Mouse (Mus musculus) heart, embryonic 11.5 days (tissue): Measurements from ENCODE around the gene Rbks. TPM values are rescaled to one million over a fixed set of nuclear protein-coding genes. Genes with fewer than 3 reads are reported as not detected.

ENCODE experiments used
- ATAC-seq: fragments of 200-750 bp; cut with Nextera tagmentation; replicated peaks from 2 replicates; pipeline ENCODE4 v1.8.0; 2017; ENCODE audit warnings: moderate library complexity; ENCODE audit not compliant: insufficient number of reproducible peaks, low FRiP score, low TSS enrichment
- H3K27ac ChIP-seq: fragments of 300-500 bp; sonication (generic); 2 replicates; pipeline ENCODE4 v1.5.1; 2014; ENCODE audit warnings: mild to moderate bottlenecking, low read depth, low read length
- H3K27me3 ChIP-seq: fragments of 300-500 bp; sonication (generic); 2 replicates; pipeline ENCODE4 v1.6.1; 2014; ENCODE audit warnings: mild to moderate bottlenecking, low read length, mixed read lengths; ENCODE audit not compliant: control insufficient read depth, insufficient read depth
- H3K36me3 ChIP-seq: fragments of 300-500 bp; sonication (generic); 2 replicates; pipeline ENCODE4 v1.6.1; 2014; ENCODE audit warnings: mild to moderate bottlenecking, low read length, moderate library complexity, mixed read lengths; ENCODE audit not compliant: control insufficient read depth, insufficient read depth
- H3K4me1 ChIP-seq: fragments of 300-500 bp; sonication (generic); 2 replicates; pipeline ENCODE4 v1.6.1; 2014; ENCODE audit warnings: low read length; ENCODE audit not compliant: control insufficient read depth, insufficient read depth
- H3K4me2 ChIP-seq: fragments of 300-500 bp; sonication (generic); 2 replicates; pipeline ENCODE4 v1.6.1; 2014; ENCODE audit warnings: mild to moderate bottlenecking, moderate library complexity
- H3K4me3 ChIP-seq: fragments of 300-500 bp; sonication (generic); 2 replicates; pipeline ENCODE4 v1.5.1; 2014; ENCODE audit warnings: low read depth, low read length
- H3K9ac ChIP-seq: fragments of 300-500 bp; sonication (generic); 2 replicates; pipeline ENCODE4 v1.6.1; 2014; ENCODE audit warnings: mild to moderate bottlenecking, low read depth, low read length, moderate library complexity
- H3K9me3 ChIP-seq: fragments of 300-500 bp; sonication (generic); replicated peaks from 2 replicates; pipeline ENCODE4 v1.6.1; 2016; ENCODE audit warnings: low read length; ENCODE audit not compliant: control insufficient read depth
- WGBS: fragments of 180-500 bp; shearing (Covaris S2); extraction: QIAGEN DNeasy Blood & Tissue Kit; methylation state at CpG from one replicate; pipeline ENCODE4 v1.1.7; 2014; ENCODE audit not compliant: insufficient replicate concordance; 5-methylcytosine and 5-hydroxymethylcytosine counted together
- polyA plus RNA-seq: library from polyadenylated mRNA; unstranded; fragments of >200 nt; fragmentation: Nextera tagmentation; extraction: Ambion mirVana; gene quantifications from 2 replicates; pipeline ENCODE4 v1.2.1, GENCODE M21; 2014

Gene Rbks
- polyA plus RNA-seq, 1 experiment from 2014 or later, result 7.7 TPM

GRCm38 (mm10) chr5:31606151-31606550, 91.3 kb downstream of the Rbks start:
- no peak for ATAC-seq
- Histone ChIP-seq H3K27ac (no peak overlapping the region), H3K9ac (no peak overlapping the region), H3K4me2 (no peak overlapping the region), H3K4me3 (no peak overlapping the region), H3K9me3 (no peaks in the 10 kb centered on the region), H3K4me1 (no peaks in the 10 kb centered on the region), H3K36me3 (no peaks in the 10 kb centered on the region), H3K27me3 (no peaks in the 10 kb centered on the region)
- 59% methylated on average over 3 of the region's 3 CpGs for WGBS

GRCm38 (mm10) chr5:31603766-31604165, 93.7 kb downstream of the Rbks start:
- no peak overlapping the region for H3K4me3 ChIP-seq
- no peaks in the 10 kb centered on the region for H3K36me3 ChIP-seq
- H3K9ac ChIP-seq, result no peak overlapping the region
- no peak for ATAC-seq
- no peak overlapping the region for H3K27ac ChIP-seq
- no peaks in the 10 kb centered on the region for H3K27me3 ChIP-seq
- WGBS, result 71% methylated on average over 6 of the region's 6 CpGs
- H3K4me2 ChIP-seq, result no peak overlapping the region
- no peaks in the 10 kb centered on the region for H3K4me1 ChIP-seq
- no peaks in the 10 kb centered on the region for H3K9me3 ChIP-seq

- Histone ChIP-seq H3K27ac (peak overlapping the region; percentile 16; the same call in 1 of the 2 replicates), H3K9ac (no peak overlapping the region), H3K27me3 (no peaks in the 10 kb centered on the region), H3K4me1 (0 out of 2 replicates have a peak, but pooled peaks cover 2% of the 10 kb centered on the region), H3K36me3 (no peaks in the 10 kb centered on the region), H3K4me2 (no peak overlapping the region), H3K4me3 (no peak overlapping the region), H3K9me3 (no peaks in the 10 kb centered on the region)
- ATAC-seq, result no peak
- WGBS, result 84% methylated on average over 1 of the region's 1 CpGs
Observed at GRCm38 (mm10) chr5:31602377-31602776, 95.0 kb downstream of the Rbks start.

- Histone ChIP-seq H3K27me3 (no peaks in the 10 kb centered on the region), H3K9me3 (no peaks in the 10 kb centered on the region), H3K27ac (no peak overlapping the region), H3K4me3 (no peak overlapping the region), H3K9ac (no peak overlapping the region), H3K4me1 (0 out of 2 replicates have a peak, but pooled peaks cover 4% of the 10 kb centered on the region), H3K4me2 (no peak overlapping the region), H3K36me3 (no peaks in the 10 kb centered on the region)
- no peak for ATAC-seq
- WGBS, result 63% methylated on average over 7 of the region's 7 CpGs
Observed at GRCm38 (mm10) chr5:31601162-31601722, 96.2 kb downstream of the Rbks start.

GRCm38 (mm10) chr5:31599161-31599560, 98.3 kb downstream of the Rbks start:
- 90% methylated on average over 2 of the region's 2 CpGs for WGBS
- Histone ChIP-seq H3K4me2 (no peak overlapping the region), H3K36me3 (no peaks in the 10 kb centered on the region), H3K4me3 (no peak overlapping the region), H3K9ac (no peak overlapping the region), H3K27ac (no peak overlapping the region), H3K9me3 (no peaks in the 10 kb centered on the region), H3K4me1 (0 out of 2 replicates have a peak, but pooled peaks cover 4% of the 10 kb centered on the region), H3K27me3 (no peaks in the 10 kb centered on the region)
- no peak for ATAC-seq

- no peak overlapping the region for H3K4me2 ChIP-seq
- H3K36me3 ChIP-seq, result no peaks in the 10 kb centered on the region
- WGBS, result 58% methylated on average over 4 of the region's 4 CpGs
- 0 out of 2 replicates have a peak, but pooled peaks cover 4% of the 10 kb centered on the region for H3K4me1 ChIP-seq
- H3K9me3 ChIP-seq, result no peaks in the 10 kb centered on the region
- no peaks in the 10 kb centered on the region for H3K27me3 ChIP-seq
- no peak for ATAC-seq
- H3K9ac ChIP-seq, result no peak overlapping the region
- H3K4me3 ChIP-seq, result no peak overlapping the region
- no peak overlapping the region for H3K27ac ChIP-seq
Observed at GRCm38 (mm10) chr5:31598579-31598978, 98.8 kb downstream of the Rbks start.

GRCm38 (mm10) chr5:31598121-31598520, 99.3 kb downstream of the Rbks start:
- 74% methylated on average over 7 of the region's 7 CpGs for WGBS
- H3K9me3 ChIP-seq, result no peaks in the 10 kb centered on the region
- no peaks in the 10 kb centered on the region for H3K36me3 ChIP-seq
- H3K27me3 ChIP-seq, result no peaks in the 10 kb centered on the region
- H3K9ac ChIP-seq, result no peak overlapping the region
- H3K4me3 ChIP-seq, result no peak overlapping the region
- no peak for ATAC-seq
- H3K27ac ChIP-seq, result no peak overlapping the region
- H3K4me1 ChIP-seq, result 0 out of 2 replicates have a peak, but pooled peaks cover 4% of the 10 kb centered on the region
- no peak overlapping the region for H3K4me2 ChIP-seq

GRCm38 (mm10) chr5:31597430-31597944, 99.9 kb downstream of the Rbks start:
- H3K4me1 ChIP-seq, result 0 out of 2 replicates have a peak, but pooled peaks cover 4% of the 10 kb centered on the region
- ATAC-seq, result no peak
- H3K27me3 ChIP-seq, result no peaks in the 10 kb centered on the region
- H3K36me3 ChIP-seq, result no peaks in the 10 kb centered on the region
- H3K27ac ChIP-seq, result no peak overlapping the region
- H3K4me3 ChIP-seq, result peak overlapping the region; percentile 52; the same call in 1 of the 2 replicates
- 64% methylated on average over 6 of the region's 6 CpGs for WGBS
- peak overlapping the region; percentile 88 for H3K4me2 ChIP-seq
- no peak overlapping the region for H3K9ac ChIP-seq
- no peaks in the 10 kb centered on the region for H3K9me3 ChIP-seq
